Mouse (Mus musculus) liver, adult 2 months (tissue): ENCODE results near the gene Pidd1. TPM values are rescaled to one million over a fixed set of nuclear protein-coding genes. Genes with fewer than 3 reads are reported as not detected.

Experiments
- DNase-seq: peaks from one replicate; pipeline ENCODE4 v3.0.0-alpha.2; 2011; ENCODE audit warnings: low read depth, low spot score; ENCODE audit errors: extremely low read depth
- H3K27ac ChIP-seq: fragments of 200-500 bp; replicated peaks from 2 replicates; pipeline ENCODE4 v1.5.1; 2012; ENCODE audit warnings: low read depth, mild to moderate bottlenecking, control low read depth, inconsistent platforms, low read length; ENCODE audit not compliant: insufficient read depth
- H3K27me3 ChIP-seq: fragments of 200-500 bp; 2 replicates; pipeline ENCODE4 v1.6.1; 2012; ENCODE audit warnings: mild to moderate bottlenecking, moderate library complexity, low read length, inconsistent platforms; ENCODE audit not compliant: control insufficient read depth, insufficient read depth
- H3K36me3 ChIP-seq: fragments of 200-500 bp; 2 replicates; pipeline ENCODE4 v1.6.1; 2012; ENCODE audit warnings: low read length, inconsistent platforms; ENCODE audit not compliant: control insufficient read depth, insufficient read depth
- H3K4me1 ChIP-seq: fragments of 200-500 bp; 2 replicates; pipeline ENCODE4 v1.6.1; 2011; ENCODE audit warnings: low read length; ENCODE audit not compliant: control insufficient read depth, insufficient read depth
- H3K4me3 ChIP-seq: fragments of 200-500 bp; 2 replicates; pipeline ENCODE4 v1.5.1; 2011; ENCODE audit warnings: low read depth, mild to moderate bottlenecking, control low read depth, low read length, moderate library complexity; ENCODE audit not compliant: insufficient read depth
- H3K79me2 ChIP-seq: fragments of 200-500 bp; 2 replicates; pipeline ENCODE4 v1.6.1; 2012; ENCODE audit warnings: inconsistent platforms, mild to moderate bottlenecking, low read length, moderate library complexity; ENCODE audit not compliant: control insufficient read depth, insufficient read depth
- H3K9ac ChIP-seq: fragments of 200-500 bp; 2 replicates; pipeline ENCODE4 v1.6.1; 2012; ENCODE audit warnings: low read depth, mild to moderate bottlenecking, control low read depth, inconsistent platforms, low read length
- CTCF ChIP-seq: fragments of 200-500 bp; IDR thresholded peaks from 2 replicates; pipeline ENCODE4 v1.5.1; 2011; ENCODE audit warnings: low read depth, low read length, control low read depth
- POLR2A ChIP-seq: fragments of 200-500 bp; IDR thresholded peaks from 2 replicates; pipeline ENCODE4 v1.6.1; 2011; ENCODE audit warnings: low read length, control low read depth; ENCODE audit not compliant: insufficient read depth; ENCODE audit errors: extremely low read depth
- WGBS: fragments of 180-500 bp; shearing (Covaris S2); methylation state at CpG from one replicate; pipeline ENCODE4 v1.1.7; 2018; 5-methylcytosine and 5-hydroxymethylcytosine counted together
- polyA plus RNA-seq: library from polyadenylated mRNA; depleted of rRNA; stranded (reverse); fragments of >200 nt; gene quantifications from 2 replicates; pipeline ENCODE4 v1.2.3, GENCODE M21; 2012
- total RNA-seq: library from RNA; depleted of rRNA; stranded (reverse); fragments of >200 nt; gene quantifications from 2 replicates; pipeline ENCODE4 v1.2.3, GENCODE M21; 2014

Gene Pidd1
- total and polyA plus RNA-seq, 2 experiments, result 0.37 to 4.7 TPM

DNA sequence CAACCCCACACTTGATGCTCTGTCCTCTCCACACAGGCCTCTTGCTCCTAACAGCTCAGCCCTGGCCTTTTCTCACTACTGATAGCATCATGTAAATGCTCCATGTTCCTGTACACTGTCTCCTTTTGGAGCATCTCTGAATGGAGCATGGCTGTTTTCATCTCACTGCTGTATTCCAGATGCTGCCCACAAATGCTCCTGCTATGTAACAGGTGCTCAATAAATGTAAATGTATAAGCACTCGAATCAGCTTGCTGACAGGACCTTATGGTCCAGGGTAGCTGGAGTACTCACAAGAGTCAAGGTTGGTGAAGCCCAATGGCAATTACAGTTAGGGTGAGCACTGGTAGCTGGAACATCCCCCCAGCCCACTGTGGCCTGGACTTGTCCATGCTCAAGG, 27.4 kb upstream of the Pidd1 start:
- Histone ChIP-seq H3K36me3 (peaks cover 8% of the 10 kb centered on the region; the same call in 1 of the 2 replicates), H3K79me2 (peaks cover 16% of the 10 kb centered on the region; the same call in 1 of the 2 replicates), H3K9ac (no peak overlapping the region), H3K4me3 (no peak overlapping the region), H3K27ac (no peak overlapping the region), H3K4me1 (peaks cover 22% of the 10 kb centered on the region), H3K27me3 (no peaks in the 10 kb centered on the region)
- no peak for TF ChIP-seq POLR2A
- no peak for TF ChIP-seq CTCF
- whole genome bisulfite sequencing, result 97% methylated on average over 1 of the region's 1 CpGs
- no peak for DNase-seq

DNA sequence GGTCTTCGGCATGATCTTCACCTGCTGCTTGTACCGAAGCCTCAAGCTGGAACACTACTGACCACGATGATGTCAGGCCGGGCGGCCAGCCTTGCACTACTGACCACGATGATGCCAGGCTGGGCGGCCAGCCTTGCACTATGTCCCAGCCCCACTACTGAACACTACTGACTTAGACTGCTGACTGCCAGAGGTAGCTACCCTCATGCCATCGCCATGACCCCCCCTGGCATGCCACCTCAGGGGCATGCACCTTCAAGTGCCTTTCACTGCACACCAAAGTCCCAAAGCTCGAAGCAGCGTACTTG, 26.8 kb upstream of the Pidd1 start:
- TF ChIP-seq POLR2A (no peak), CTCF (no peak)
- Histone ChIP-seq H3K27ac (no peak overlapping the region), H3K4me3 (no peak overlapping the region), H3K79me2 (peaks cover 16% of the 10 kb centered on the region; the same call in 1 of the 2 replicates), H3K4me1 (peaks cover 25% of the 10 kb centered on the region), H3K27me3 (no peaks in the 10 kb centered on the region), H3K36me3 (peaks cover 8% of the 10 kb centered on the region; the same call in 1 of the 2 replicates), H3K9ac (no peak overlapping the region)
- WGBS, result 95% methylated on average over 10 of the region's 10 CpGs
- DNase-seq, result no peak

DNA sequence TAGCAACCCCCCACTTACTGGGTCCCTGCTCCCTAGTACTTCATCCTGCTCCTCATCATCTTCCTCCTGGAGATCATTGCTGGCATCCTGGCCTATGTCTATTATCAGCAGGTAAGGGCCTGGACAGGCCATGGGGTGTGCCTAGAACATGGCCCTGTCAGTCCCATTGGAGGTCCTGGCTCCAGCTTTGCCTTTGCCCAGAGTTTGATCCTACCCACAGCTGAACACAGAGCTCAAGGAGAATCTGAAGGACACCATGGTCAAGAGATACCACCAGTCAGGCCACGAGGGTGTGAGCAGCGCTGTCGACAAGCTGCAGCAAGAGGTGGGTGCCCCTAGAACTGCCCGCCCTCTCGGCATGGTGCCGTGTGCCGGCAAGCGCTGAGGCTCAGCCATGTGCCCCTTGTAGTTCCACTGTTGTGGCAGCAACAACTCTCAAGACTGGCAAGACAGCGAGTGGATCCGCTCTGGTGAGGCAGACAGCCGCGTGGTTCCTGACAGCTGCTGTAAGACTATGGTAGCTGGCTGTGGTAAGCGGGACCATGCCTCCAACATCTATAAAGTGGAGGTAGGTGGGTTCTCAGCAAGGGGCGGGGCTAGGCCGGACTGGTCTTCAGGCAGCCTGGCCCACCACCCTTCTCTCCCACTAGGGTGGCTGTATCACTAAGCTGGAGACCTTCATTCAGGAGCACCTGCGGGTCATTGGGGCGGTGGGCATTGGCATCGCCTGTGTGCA, 26.2 kb upstream of the Pidd1 start:
- no peak overlapping the region for H3K27ac ChIP-seq
- peaks cover 27% of the 10 kb centered on the region for H3K4me1 ChIP-seq
- H3K4me3 ChIP-seq, result no peak overlapping the region
- 95% methylated on average over 18 of the region's 18 CpGs for WGBS
- H3K36me3 ChIP-seq, result peaks cover 8% of the 10 kb centered on the region; the same call in 1 of the 2 replicates
- H3K79me2 ChIP-seq, result peaks cover 16% of the 10 kb centered on the region; the same call in 1 of the 2 replicates
- no peaks in the 10 kb centered on the region for H3K27me3 ChIP-seq
- no peak for TF ChIP-seq POLR2A
- no peak for TF ChIP-seq CTCF
- H3K9ac ChIP-seq, result no peak overlapping the region
- no peak for DNase-seq

DNA sequence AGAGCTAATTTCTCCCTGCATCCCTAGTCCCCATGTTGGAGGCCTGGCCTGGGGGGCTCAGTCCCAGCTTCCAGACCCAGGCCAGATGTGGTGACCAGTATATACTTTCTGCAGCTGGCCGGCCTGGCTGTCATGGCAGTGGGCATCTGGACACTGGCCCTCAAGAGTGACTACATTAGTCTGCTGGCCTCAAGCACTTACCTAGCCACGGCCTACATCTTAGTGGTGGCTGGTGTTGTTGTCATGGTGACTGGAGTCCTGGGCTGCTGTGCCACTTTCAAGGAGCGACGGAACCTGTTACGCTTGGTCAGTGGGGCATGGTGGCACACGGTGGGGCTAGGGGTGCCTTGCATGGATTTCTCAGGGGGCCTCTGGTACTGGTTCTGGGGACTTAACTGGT, 25.5 kb upstream of the Pidd1 start:
- Histone ChIP-seq H3K27ac (peak overlapping the region; percentile 7; the same call in 1 of the 2 replicates), H3K27me3 (no peaks in the 10 kb centered on the region), H3K36me3 (peaks cover 8% of the 10 kb centered on the region; the same call in 1 of the 2 replicates), H3K4me1 (peaks cover 25% of the 10 kb centered on the region), H3K9ac (no peak overlapping the region; the same call in 1 of the 2 replicates), H3K79me2 (peaks cover 10% of the 10 kb centered on the region; the same call in 1 of the 2 replicates), H3K4me3 (no peak overlapping the region)
- DNase-seq, result no peak
- no peak for TF ChIP-seq POLR2A
- TF ChIP-seq CTCF, result no peak
- WGBS, result 92% methylated on average over 6 of the region's 6 CpGs

DNA sequence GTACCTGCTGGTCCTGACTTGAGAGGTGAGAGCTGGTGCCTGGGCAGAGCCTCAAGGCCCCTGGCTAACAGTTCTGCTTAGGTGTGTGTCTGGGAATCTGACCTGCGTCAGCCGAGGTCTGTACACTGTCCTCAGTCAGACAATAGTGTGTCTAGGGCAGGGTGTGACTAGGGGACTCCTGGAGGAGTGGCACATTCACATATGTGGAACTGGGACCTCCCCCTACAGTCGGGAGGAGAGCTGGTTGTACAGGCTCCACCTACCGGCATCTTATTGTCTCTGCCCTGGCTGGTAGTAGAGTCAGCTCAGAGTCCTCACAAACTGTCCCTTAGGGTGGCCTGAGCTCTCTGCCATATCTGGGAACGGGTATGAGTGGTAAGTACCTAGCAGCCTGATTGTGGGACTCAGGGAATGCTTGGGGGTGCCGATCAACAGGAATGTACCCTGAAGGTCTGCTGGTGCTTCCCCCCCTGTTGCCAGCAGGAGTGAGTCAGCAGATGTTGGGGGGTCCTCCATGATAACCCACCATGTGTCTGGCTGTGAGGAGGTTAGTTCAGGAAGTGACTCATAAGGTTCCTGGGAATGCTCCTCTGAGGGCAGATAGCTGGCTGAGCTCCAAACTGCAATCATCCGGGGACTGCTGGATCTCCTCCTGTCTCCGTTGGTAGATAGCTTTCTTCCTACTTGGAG, 24.8 kb upstream of the Pidd1 start:
- Histone ChIP-seq H3K79me2 (0 out of 2 replicates have a peak, but pooled peaks cover 6% of the 10 kb centered on the region), H3K27me3 (no peaks in the 10 kb centered on the region), H3K36me3 (peaks cover 8% of the 10 kb centered on the region; the same call in 1 of the 2 replicates), H3K27ac (peak overlapping the region; percentile 57), H3K9ac (peak overlapping the region; percentile 76), H3K4me3 (no peak overlapping the region; the same call in 1 of the 2 replicates), H3K4me1 (peaks cover 20% of the 10 kb centered on the region)
- WGBS, result 25% methylated on average over 8 of the region's 8 CpGs
- TF ChIP-seq POLR2A (no peak), CTCF (peak; percentile 36; the same call in 1 of the 2 replicates)
- peak; percentile 48 for DNase-seq

DNA sequence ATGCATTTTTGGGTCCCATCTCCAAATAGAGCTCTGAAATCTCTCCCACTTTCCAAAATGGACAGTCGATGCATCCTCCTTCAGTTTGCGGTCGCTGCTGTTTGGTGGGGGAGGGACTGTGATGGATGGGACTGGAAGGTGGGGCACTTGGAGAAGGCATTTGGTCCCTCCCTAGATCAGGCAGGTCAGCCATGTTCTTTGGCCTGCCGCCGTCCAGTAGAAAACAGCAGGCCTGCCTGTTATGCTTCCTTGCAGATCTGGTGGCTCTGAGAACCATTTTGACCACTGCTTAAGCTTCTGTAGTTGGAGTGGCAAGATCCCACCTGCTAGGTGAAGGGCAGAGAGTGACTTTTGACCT, 24.3 kb upstream of the Pidd1 start:
- Histone ChIP-seq H3K27ac (peak overlapping the region; percentile 46), H3K36me3 (peaks cover 8% of the 10 kb centered on the region; the same call in 1 of the 2 replicates), H3K79me2 (0 out of 2 replicates have a peak, but pooled peaks cover 6% of the 10 kb centered on the region), H3K4me1 (peaks cover 15% of the 10 kb centered on the region), H3K4me3 (peak overlapping the region; percentile 18; the same call in 1 of the 2 replicates), H3K9ac (peak overlapping the region; percentile 76), H3K27me3 (no peaks in the 10 kb centered on the region)
- WGBS, result 44% methylated on average over 5 of the region's 5 CpGs
- TF ChIP-seq CTCF (no peak), POLR2A (no peak)
- DNase-seq, result no peak
